Mouse (Mus musculus) thymus, adult 2 months (tissue): Measurements from ENCODE around the gene Zfp280b. TPM values are rescaled to one million over a fixed set of nuclear protein-coding genes. Genes with fewer than 3 reads are reported as not detected.

ENCODE experiments used
- DNase-seq: peaks from one replicate; pipeline ENCODE4 v3.0.0; 2021
- H3K27ac ChIP-seq: fragments of 200-500 bp; 2 replicates; pipeline ENCODE4 v1.5.1; 2012; ENCODE audit warnings: low read length, control low read depth; ENCODE audit not compliant: control insufficient read depth, insufficient read depth
- H3K27me3 ChIP-seq: fragments of 200-500 bp; 2 replicates; pipeline ENCODE4 v1.6.1; 2012; ENCODE audit warnings: mild to moderate bottlenecking, low read length, moderate library complexity, mixed read lengths; ENCODE audit not compliant: control insufficient read depth, insufficient read depth
- H3K36me3 ChIP-seq: fragments of 200-500 bp; 2 replicates; pipeline ENCODE4 v1.6.1; 2012; ENCODE audit warnings: mild to moderate bottlenecking, low read length, moderate library complexity; ENCODE audit not compliant: control insufficient read depth, insufficient read depth
- H3K4me1 ChIP-seq: fragments of 200-500 bp; replicated peaks from 2 replicates; pipeline ENCODE4 v1.6.1; 2012; ENCODE audit warnings: low read length; ENCODE audit not compliant: control insufficient read depth, insufficient read depth
- H3K4me3 ChIP-seq: fragments of 200-500 bp; 2 replicates; pipeline ENCODE4 v1.5.1; 2012; ENCODE audit warnings: mild to moderate bottlenecking, low read length, control low read depth, moderate library complexity; ENCODE audit not compliant: control insufficient read depth, insufficient read depth
- CTCF ChIP-seq: fragments of 200-500 bp; IDR thresholded peaks from 2 replicates; pipeline ENCODE4 v1.5.1; 2012; ENCODE audit warnings: mild to moderate bottlenecking, control low read depth, low read length, moderate library complexity, borderline replicate concordance; ENCODE audit not compliant: control insufficient read depth, poor library complexity, insufficient read depth; ENCODE audit errors: extremely low read depth
- POLR2A ChIP-seq: fragments of 200-500 bp; IDR thresholded peaks from 2 replicates; pipeline ENCODE4 v1.6.1; 2012; ENCODE audit warnings: mild to moderate bottlenecking, low read length, control low read depth, moderate library complexity; ENCODE audit not compliant: control insufficient read depth, poor library complexity, insufficient read depth; ENCODE audit errors: extremely low read depth
- WGBS: fragments of 180-500 bp; shearing (Covaris S2); methylation state at CpG from one replicate; pipeline ENCODE4 v1.1.7; 2018; 5-methylcytosine and 5-hydroxymethylcytosine counted together
- polyA plus RNA-seq: library from polyadenylated mRNA; depleted of rRNA; stranded (reverse); fragments of >200 nt; gene quantifications from 2 replicates; pipeline ENCODE4 v1.2.3, GENCODE M21; 2012

The Zfp280b gene
- polyA plus RNA-seq, 1 experiment: 14.5 TPM

- no peaks in the 10 kb centered on the region for H3K36me3 ChIP-seq
- H3K27me3 ChIP-seq: no peaks in the 10 kb centered on the region
- DNase-seq: no peak
- 68% methylated on average over 7 of the region's 7 CpGs for WGBS
- H3K4me3 ChIP-seq: no peak overlapping the region
- H3K27ac ChIP-seq: no peak overlapping the region
- TF ChIP-seq POLR2A: no peak
- TF ChIP-seq CTCF: no peak
- H3K4me1 ChIP-seq: no peaks in the 10 kb centered on the region
These were observed 31.3 kb upstream of the Zfp280b start for GRCm38 (mm10) chr10:76001160-76001559.

- DNase-seq: no peak
- Histone ChIP-seq H3K27ac (no peak overlapping the region), H3K36me3 (no peaks in the 10 kb centered on the region), H3K4me3 (no peak overlapping the region), H3K4me1 (no peaks in the 10 kb centered on the region), H3K27me3 (no peaks in the 10 kb centered on the region)
- WGBS: 53% methylated on average over 3 of the region's 3 CpGs
- TF ChIP-seq CTCF (no peak), POLR2A (no peak)
These were observed 30.3 kb upstream of the Zfp280b start for GRCm38 (mm10) chr10:76002101-76002521.

GRCm38 (mm10) chr10:76002615-76003014, 29.8 kb upstream of the Zfp280b start:
- H3K27ac ChIP-seq: no peak overlapping the region
- no peak for DNase-seq
- WGBS: 90% methylated on average over 2 of the region's 2 CpGs

GRCm38 (mm10) chr10:76003221-76003620, 29.2 kb upstream of the Zfp280b start:
- Histone ChIP-seq H3K27ac (no peak overlapping the region), H3K36me3 (no peaks in the 10 kb centered on the region), H3K4me1 (no peaks in the 10 kb centered on the region), H3K4me3 (no peak overlapping the region), H3K27me3 (no peaks in the 10 kb centered on the region)
- no peak for DNase-seq
- no peak for TF ChIP-seq CTCF
- TF ChIP-seq POLR2A: no peak
- 99% methylated on average over 2 of the region's 2 CpGs for WGBS

More at GRCm38 (mm10) chr10:76002615-76003014, 29.8 kb upstream of the Zfp280b start:
- Histone ChIP-seq H3K4me3 (no peak overlapping the region), H3K4me1 (no peaks in the 10 kb centered on the region), H3K36me3 (no peaks in the 10 kb centered on the region), H3K27me3 (no peaks in the 10 kb centered on the region)
- TF ChIP-seq CTCF: no peak
- no peak for TF ChIP-seq POLR2A

GRCm38 (mm10) chr10:76006385-76006784, 26.1 kb upstream of the Zfp280b start:
- WGBS: 92% methylated on average over 6 of the region's 6 CpGs
- TF ChIP-seq POLR2A: no peak
- TF ChIP-seq CTCF: no peak
- DNase-seq: no peak

GRCm38 (mm10) chr10:76009812-76010211, 22.6 kb upstream of the Zfp280b start:
- Histone ChIP-seq H3K4me3 (no peak overlapping the region), H3K4me1 (no peaks in the 10 kb centered on the region), H3K36me3 (no peaks in the 10 kb centered on the region), H3K27ac (no peak overlapping the region), H3K27me3 (no peaks in the 10 kb centered on the region; the same call in 1 of the 2 replicates)
- DNase-seq: no peak
- WGBS: 91% methylated on average over 3 of the region's 3 CpGs
- TF ChIP-seq POLR2A (no peak), CTCF (no peak)

More at GRCm38 (mm10) chr10:76006385-76006784, 26.1 kb upstream of the Zfp280b start:
- H3K4me1 ChIP-seq: no peaks in the 10 kb centered on the region
- H3K4me3 ChIP-seq: no peak overlapping the region
- H3K36me3 ChIP-seq: no peaks in the 10 kb centered on the region
- H3K27ac ChIP-seq: no peak overlapping the region
- no peaks in the 10 kb centered on the region; the same call in 1 of the 2 replicates for H3K27me3 ChIP-seq

- H3K27ac ChIP-seq: no peak overlapping the region
- H3K27me3 ChIP-seq: no peaks in the 10 kb centered on the region; the same call in 1 of the 2 replicates
- WGBS: 83% methylated on average over 6 of the region's 6 CpGs
- DNase-seq: no peak
- no peaks in the 10 kb centered on the region for H3K4me1 ChIP-seq
- H3K4me3 ChIP-seq: no peak overlapping the region
- H3K36me3 ChIP-seq: no peaks in the 10 kb centered on the region
- TF ChIP-seq CTCF: no peak
- no peak for TF ChIP-seq POLR2A
These were observed 19.5 kb upstream of the Zfp280b start for GRCm38 (mm10) chr10:76012922-76013321.
